Mouse (Mus musculus) embryonic facial prominence, embryonic 14.5 days (tissue): ENCODE measurements around the gene Cbx2. TPM values are rescaled to one million over a fixed set of nuclear protein-coding genes. Genes with fewer than 3 reads are reported as not detected.

Experiments
- ATAC-seq: fragments of 200-750 bp; cut with Nextera tagmentation; 2 replicates; pipeline ENCODE4 v1.8.0; 2017; ENCODE audit warnings: low read depth, moderate number of reproducible peaks, moderate TSS enrichment
- DNase-seq: peaks from one replicate; pipeline ENCODE4 v3.0.0-alpha.2; 2015; ENCODE audit warnings: low spot score
- H3K27ac ChIP-seq: fragments of 300-500 bp; sonication (generic); replicated peaks from 2 replicates; pipeline ENCODE4 v1.5.1; 2014; ENCODE audit warnings: low read depth, mild to moderate bottlenecking, low read length, moderate library complexity
- H3K27me3 ChIP-seq: fragments of 300-500 bp; sonication (generic); replicated peaks from 2 replicates; pipeline ENCODE4 v1.6.1; 2014; ENCODE audit warnings: low read length; ENCODE audit not compliant: control insufficient read depth, insufficient read depth
- H3K36me3 ChIP-seq: fragments of 300-500 bp; sonication (generic); 2 replicates; pipeline ENCODE4 v1.6.1; 2014; ENCODE audit warnings: low read length, mixed read lengths; ENCODE audit not compliant: control insufficient read depth, insufficient read depth
- H3K4me1 ChIP-seq: fragments of 300-500 bp; sonication (generic); 2 replicates; pipeline ENCODE4 v1.6.1; 2014; ENCODE audit warnings: antibody characterized with exemption, low read length; ENCODE audit not compliant: control insufficient read depth, insufficient read depth
- H3K4me2 ChIP-seq: fragments of 300-500 bp; sonication (generic); 2 replicates; pipeline ENCODE4 v1.6.1; 2014; ENCODE audit warnings: low read depth, mild to moderate bottlenecking, low read length, moderate library complexity, mixed read lengths
- H3K4me3 ChIP-seq: fragments of 300-500 bp; sonication (generic); 2 replicates; pipeline ENCODE4 v1.5.1; 2014; ENCODE audit warnings: low read depth, mild to moderate bottlenecking, low read length
- H3K9ac ChIP-seq: fragments of 300-500 bp; sonication (generic); 2 replicates; pipeline ENCODE4 v1.6.1; 2014; ENCODE audit warnings: low read depth, mild to moderate bottlenecking, low read length, moderate library complexity, mixed read lengths
- H3K9me3 ChIP-seq: fragments of 300-500 bp; sonication (generic); 2 replicates; pipeline ENCODE4 v1.6.1; 2016; ENCODE audit warnings: low read length; ENCODE audit not compliant: control insufficient read depth
- WGBS: fragments of 180-500 bp; shearing (Covaris S2); extraction: QIAGEN DNeasy Blood & Tissue Kit; methylation state at CpG from one replicate; pipeline ENCODE4 v1.1.7; 2014; 5-methylcytosine and 5-hydroxymethylcytosine counted together
- polyA plus RNA-seq: library from polyadenylated mRNA; unstranded; fragments of >200 nt; fragmentation: Nextera tagmentation; extraction: Ambion mirVana; gene quantifications from 2 replicates; pipeline ENCODE4 v1.2.1, GENCODE M21; 2014

Cbx2 gene
- polyA plus RNA-seq, 1 experiment from 2014 or later = 23.9 TPM

- H3K27me3 ChIP-seq = peaks cover 84% of the 10 kb centered on the region
- no peak for ATAC-seq
- peak overlapping the region; percentile 91 for H3K9ac ChIP-seq
- under 1% methylated on average over 38 of the region's 65 CpGs for WGBS
- H3K4me2 ChIP-seq = peak overlapping the region; percentile 99
- peak overlapping the region; percentile 65 for H3K4me3 ChIP-seq
- DNase-seq = peak; percentile 55
- no peaks in the 10 kb centered on the region for H3K36me3 ChIP-seq
- H3K27ac ChIP-seq = peak overlapping the region; percentile 58
- H3K9me3 ChIP-seq = no peaks in the 10 kb centered on the region
- H3K4me1 ChIP-seq = peaks cover 36% of the 10 kb centered on the region
These were observed 33.8 kb downstream of the Cbx2 start for GRCm38 (mm10) chr11:119056301-119057211.

- H3K4me2 ChIP-seq = peak overlapping the region; percentile 99
- peaks cover 84% of the 10 kb centered on the region for H3K27me3 ChIP-seq
- ATAC-seq (no peak), DNase-seq (no peak)
- H3K9ac ChIP-seq = peak overlapping the region; percentile 91
- no peaks in the 10 kb centered on the region for H3K36me3 ChIP-seq
- WGBS = 3% methylated on average over 9 of the region's 9 CpGs
- H3K4me1 ChIP-seq = peaks cover 35% of the 10 kb centered on the region
- peak overlapping the region; percentile 65 for H3K4me3 ChIP-seq
- H3K9me3 ChIP-seq = no peaks in the 10 kb centered on the region
- no peak overlapping the region for H3K27ac ChIP-seq
These were observed 34.5 kb downstream of the Cbx2 start for GRCm38 (mm10) chr11:119057291-119057690.

- Histone ChIP-seq H3K27ac (no peak overlapping the region), H3K9me3 (no peaks in the 10 kb centered on the region), H3K27me3 (peaks cover 79% of the 10 kb centered on the region), H3K4me3 (peak overlapping the region; percentile 65), H3K4me2 (peak overlapping the region; percentile 41), H3K36me3 (no peaks in the 10 kb centered on the region), H3K4me1 (peaks cover 27% of the 10 kb centered on the region), H3K9ac (0 out of 2 replicates have a peak overlapping the region, but pooled peaks have one; percentile 1)
- WGBS = 3% methylated on average over 58 of the region's 58 CpGs
- ATAC-seq (no peak), DNase-seq (peak; percentile 55)
These were observed 35.6 kb downstream of the Cbx2 start for GRCm38 (mm10) chr11:119058041-119058995.

- Histone ChIP-seq H3K36me3 (no peaks in the 10 kb centered on the region), H3K4me2 (0 out of 2 replicates have a peak overlapping the region, but pooled peaks have one; percentile 41), H3K27me3 (peaks cover 72% of the 10 kb centered on the region), H3K27ac (no peak overlapping the region), H3K9ac (no peak overlapping the region), H3K4me1 (peaks cover 21% of the 10 kb centered on the region), H3K9me3 (no peaks in the 10 kb centered on the region), H3K4me3 (peak overlapping the region; percentile 65; the same call in 1 of the 2 replicates)
- 1% methylated on average over 3 of the region's 3 CpGs for WGBS
- no peak for DNase-seq
- no peak for ATAC-seq
These were observed 36.5 kb downstream of the Cbx2 start for GRCm38 (mm10) chr11:119059256-119059655.

- Histone ChIP-seq H3K4me3 (no peak overlapping the region), H3K9me3 (no peaks in the 10 kb centered on the region), H3K9ac (no peak overlapping the region), H3K4me1 (no peaks in the 10 kb centered on the region), H3K4me2 (no peak overlapping the region), H3K27ac (no peak overlapping the region), H3K36me3 (no peaks in the 10 kb centered on the region), H3K27me3 (peaks cover 5% of the 10 kb centered on the region)
- DNase-seq = no peak
- 73% methylated on average over 8 of the region's 8 CpGs for WGBS
- ATAC-seq = no peak
These were observed 44.1 kb downstream of the Cbx2 start for GRCm38 (mm10) chr11:119066841-119067240.

GRCm38 (mm10) chr11:119072239-119072638 is 49.5 kb downstream of the Cbx2 start:
- 81% methylated on average over 7 of the region's 7 CpGs for WGBS
- no peaks in the 10 kb centered on the region for H3K27me3 ChIP-seq
- no peak for DNase-seq

GRCm38 (mm10) chr11:119072986-119073385 is 50.2 kb downstream of the Cbx2 start:
- Histone ChIP-seq H3K4me2 (no peak overlapping the region), H3K27me3 (no peaks in the 10 kb centered on the region), H3K9ac (no peak overlapping the region), H3K27ac (no peak overlapping the region), H3K4me1 (peaks cover 13% of the 10 kb centered on the region; the same call in 1 of the 2 replicates), H3K4me3 (no peak overlapping the region), H3K36me3 (0 out of 2 replicates have a peak, but pooled peaks cover 4% of the 10 kb centered on the region), H3K9me3 (no peaks in the 10 kb centered on the region)
- WGBS = 59% methylated on average over 6 of the region's 6 CpGs
- no peak for DNase-seq
- no peak for ATAC-seq

More at GRCm38 (mm10) chr11:119072239-119072638, 49.5 kb downstream of the Cbx2 start:
- Histone ChIP-seq H3K4me3 (no peak overlapping the region), H3K9ac (no peak overlapping the region), H3K4me2 (no peak overlapping the region), H3K9me3 (no peaks in the 10 kb centered on the region), H3K27ac (no peak overlapping the region), H3K36me3 (no peaks in the 10 kb centered on the region), H3K4me1 (peaks cover 13% of the 10 kb centered on the region; the same call in 1 of the 2 replicates)
- ATAC-seq = no peak

GRCm38 (mm10) chr11:119073876-119074433 is 51.2 kb downstream of the Cbx2 start:
- Histone ChIP-seq H3K27me3 (no peaks in the 10 kb centered on the region), H3K9ac (no peak overlapping the region), H3K9me3 (no peaks in the 10 kb centered on the region), H3K4me3 (no peak overlapping the region), H3K36me3 (0 out of 2 replicates have a peak, but pooled peaks cover 5% of the 10 kb centered on the region), H3K27ac (no peak overlapping the region), H3K4me2 (no peak overlapping the region), H3K4me1 (peaks cover 19% of the 10 kb centered on the region)
- WGBS = 37% methylated on average over 6 of the region's 6 CpGs
- DNase-seq (peak; percentile 56), ATAC-seq (peak; percentile 84)
